Mouse (Mus musculus): ENCODE measurements around the gene Maz.

Maz gene

GRCm38 (mm10) chr7:127021563-127022527 is 5.0 kb downstream of the Maz start:
- no peak for DNase-seq (ENCODE audit: low read depth, low spot score)

- DNase-seq (ENCODE audit: low read depth, low spot score) = no peak
Measured at GRCm38 (mm10) chr7:127020901-127021562, 5.8 kb downstream of the Maz start, which contains the start of the genes Gm42742 and Prrt2. Gm42742 (minus strand) TSS chr7:127021097. Prrt2 (minus strand) TSS chr7:127021211.

- DNase-seq (ENCODE audit: low read depth, low spot score) = no peak
Measured at GRCm38 (mm10) chr7:127020491-127020890, 6.3 kb downstream of the Maz start.

DNA sequence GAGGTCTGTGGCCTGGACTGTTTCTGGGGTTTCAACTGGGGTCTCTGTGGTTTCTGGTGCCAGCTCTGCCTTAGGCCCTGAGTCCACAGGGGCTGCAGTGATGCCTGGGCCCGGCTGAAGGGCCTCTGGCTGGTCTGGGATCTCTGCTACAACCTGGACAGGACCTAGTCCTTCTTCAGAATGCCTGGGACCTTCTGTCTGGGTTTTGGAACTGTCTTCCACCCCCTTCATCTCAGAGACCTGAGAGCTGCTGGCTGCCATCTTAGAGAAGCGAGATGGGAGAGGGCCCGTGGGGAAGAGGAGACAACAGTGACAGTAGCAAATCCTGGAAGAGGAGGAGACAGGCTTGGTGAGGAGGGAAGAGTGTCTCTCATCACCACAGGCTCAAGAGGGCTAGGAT is 6.8 kb downstream of the Maz start:
- DNase-seq (ENCODE audit: low read depth, low spot score) = no peak

DNA sequence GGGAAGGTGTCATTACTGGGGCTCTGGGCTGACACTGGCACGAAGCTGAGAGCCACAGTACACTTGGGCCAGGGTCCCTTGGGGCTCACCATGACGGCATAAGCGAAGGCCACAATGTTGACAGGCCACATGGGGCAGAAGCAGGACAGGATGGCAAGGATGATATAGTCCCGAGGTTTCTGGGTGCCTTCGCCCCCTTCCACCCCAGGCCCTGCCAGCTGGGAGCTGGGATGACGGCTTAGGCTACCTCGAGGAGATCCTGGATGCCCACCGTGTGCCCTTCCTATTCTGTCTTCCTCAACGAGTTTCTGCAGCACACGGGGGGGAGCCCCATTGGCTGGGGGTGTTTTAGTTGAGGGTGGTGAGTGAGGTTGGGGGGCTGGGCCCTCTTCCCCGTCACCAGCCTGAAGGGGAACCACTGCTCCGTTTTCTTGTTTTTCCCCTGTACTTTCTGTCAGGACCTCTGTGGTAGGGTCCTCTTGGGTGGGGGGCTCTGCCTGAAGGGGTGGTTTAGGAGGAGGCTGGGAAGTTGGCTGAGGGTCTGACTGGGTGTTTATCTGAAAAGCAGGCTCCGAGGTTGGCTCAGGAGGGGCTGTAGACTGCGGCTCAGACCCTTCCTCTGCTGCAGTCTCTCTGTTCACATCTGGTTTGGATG is 7.4 kb downstream of the Maz start:
- DNase-seq (ENCODE audit: low read depth, low spot score) = no peak

- no peak for DNase-seq (ENCODE audit: low read depth, low spot score)
Measured at GRCm38 (mm10) chr7:127018416-127019305, 8.2 kb downstream of the Maz start.

GRCm38 (mm10) chr7:127017950-127018345 is 8.9 kb downstream of the Maz start:
- no peak for DNase-seq (ENCODE audit: low read depth, low spot score)

DNA sequence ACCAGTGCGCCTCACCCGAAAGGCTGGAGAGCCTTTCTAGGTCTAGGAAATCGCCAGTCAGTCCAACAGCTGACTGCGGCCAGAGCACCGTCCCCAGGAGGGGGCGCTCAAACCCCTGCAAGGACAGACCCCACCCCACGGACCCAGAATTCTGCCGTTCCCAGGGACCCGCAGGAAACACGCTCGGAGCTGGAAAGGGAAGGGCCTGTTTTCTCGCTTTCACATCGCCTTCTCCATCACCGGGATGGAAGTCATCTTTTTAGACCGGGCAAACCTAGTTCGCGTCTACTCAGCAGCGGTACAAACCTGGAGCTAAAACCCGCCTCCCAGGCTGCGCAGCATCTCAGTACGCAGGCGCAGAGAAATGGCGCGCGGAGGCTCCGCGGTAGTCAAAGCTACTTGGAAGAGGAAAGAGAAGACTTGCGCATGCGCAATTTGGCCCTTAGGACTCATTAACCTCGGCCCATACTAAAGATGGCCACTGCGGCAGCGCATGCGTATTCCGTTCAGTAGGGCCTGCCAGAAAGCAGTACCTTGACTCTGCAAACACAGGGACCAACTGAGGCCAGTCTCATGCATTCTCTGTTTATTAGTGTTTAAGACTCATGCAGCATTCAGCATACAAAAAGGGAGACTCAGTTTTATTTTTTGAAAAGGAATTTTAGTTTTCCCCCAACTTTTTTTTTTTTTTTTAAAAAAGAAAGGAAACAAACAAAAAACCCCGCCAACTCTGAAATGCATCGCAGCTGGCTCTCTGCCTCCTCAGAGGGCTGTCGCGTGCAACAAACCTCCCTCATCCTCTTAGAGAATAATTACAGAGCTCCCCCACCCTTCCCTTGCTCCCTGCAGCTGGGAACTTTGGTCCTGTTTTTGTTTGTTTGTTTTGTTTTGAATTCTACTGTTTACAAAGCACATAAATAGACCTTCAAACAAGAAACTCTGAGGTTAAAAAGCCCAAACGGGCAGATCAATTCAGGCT is 9.6 kb downstream of the Maz start, which contains the start of gene Pagr1a:
Gene Pagr1a (minus strand): TSS at position 382 of the 979 bp plus-strand sequence.
- DNase-seq (ENCODE audit: low read depth, low spot score) = peak; percentile 98

DNA sequence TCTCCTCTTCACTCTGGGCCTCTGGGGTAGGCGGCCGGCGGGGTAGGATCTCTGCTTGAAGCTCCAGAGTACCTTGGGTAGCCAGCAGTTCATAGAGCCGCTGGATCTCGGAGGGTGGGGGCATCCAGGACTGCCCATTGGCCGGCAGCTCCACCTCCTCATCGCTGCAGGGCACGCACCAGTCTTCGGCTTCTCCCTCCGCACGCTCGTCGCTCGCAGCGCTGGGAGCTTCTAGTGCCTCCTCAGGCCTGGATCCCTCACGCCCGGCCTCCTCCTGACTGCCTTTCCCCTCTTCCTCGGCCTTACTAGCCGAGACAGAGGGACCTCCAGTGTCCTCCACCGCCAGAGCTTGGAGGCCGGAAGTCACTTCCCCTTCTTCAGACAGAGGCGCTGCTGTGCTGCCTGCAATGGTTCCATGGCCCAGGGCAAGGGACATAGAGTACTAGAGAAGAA is 10.3 kb downstream of the Maz start:
- DNase-seq (ENCODE audit: low read depth, low spot score) = no peak

GRCm38 (mm10) chr7:127016481-127016485 is 10.6 kb downstream of the Maz start, which contains the start of gene Pagr1b:
Pagr1b (minus strand) TSS chr7:127016484.
- DNase-seq (ENCODE audit: low read depth, low spot score) = no peak

GRCm38 (mm10) chr7:127016081-127016480 is 10.8 kb downstream of the Maz start:
- no peak for DNase-seq (ENCODE audit: low read depth, low spot score)

GRCm38 (mm10) chr7:127014993-127015392 is 11.8 kb downstream of the Maz start:
- no peak for DNase-seq (ENCODE audit: low read depth, low spot score)

GRCm38 (mm10) chr7:127014320-127014719 is 12.5 kb downstream of the Maz start, which contains the start of gene Mvp:
Mvp (minus strand) TSS chr7:127014621.
- no peak for DNase-seq (ENCODE audit: low read depth, low spot score)

DNA sequence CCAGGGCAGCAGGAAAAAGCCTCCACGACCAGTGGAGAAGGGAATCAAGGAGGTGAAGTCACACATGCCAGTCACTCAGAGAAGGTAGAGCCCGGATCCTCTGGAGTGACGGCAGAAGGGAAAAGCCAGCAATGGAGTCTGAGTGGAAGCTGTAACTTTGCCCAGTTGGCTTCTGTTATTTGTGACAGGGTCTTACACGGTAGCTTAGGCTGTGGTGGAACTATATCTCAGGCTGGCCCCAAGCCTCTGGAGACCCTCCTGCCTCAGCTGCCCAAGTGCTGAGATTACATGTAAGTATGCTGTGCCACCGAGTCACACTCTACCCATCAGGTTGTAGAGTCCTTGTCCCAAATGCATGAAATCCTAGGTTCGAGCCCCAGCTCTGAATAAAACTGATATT is 13.5 kb downstream of the Maz start:
- DNase-seq (ENCODE audit: low read depth, low spot score) = no peak

DNA sequence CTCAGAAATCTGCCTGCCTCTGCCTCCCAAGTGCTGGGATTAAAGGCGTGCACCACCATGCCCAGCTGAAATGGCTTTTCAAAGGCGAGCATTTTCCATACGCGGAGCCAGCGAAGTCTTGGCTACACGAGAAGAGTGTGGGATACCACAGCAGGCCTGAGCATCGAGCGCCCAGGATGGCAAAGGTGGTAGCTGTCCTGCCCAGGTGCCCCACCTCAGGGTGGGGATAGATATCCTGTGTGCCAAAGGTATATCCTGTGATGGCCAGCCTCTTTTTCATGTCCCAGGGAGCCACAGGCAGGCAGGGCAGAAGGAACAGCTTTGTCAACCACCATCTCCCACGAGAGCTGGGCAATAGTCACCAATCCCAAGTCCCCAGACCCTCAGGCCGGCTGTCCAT is 14.0 kb downstream of the Maz start:
- DNase-seq (ENCODE audit: low read depth, low spot score) = no peak

DNA sequence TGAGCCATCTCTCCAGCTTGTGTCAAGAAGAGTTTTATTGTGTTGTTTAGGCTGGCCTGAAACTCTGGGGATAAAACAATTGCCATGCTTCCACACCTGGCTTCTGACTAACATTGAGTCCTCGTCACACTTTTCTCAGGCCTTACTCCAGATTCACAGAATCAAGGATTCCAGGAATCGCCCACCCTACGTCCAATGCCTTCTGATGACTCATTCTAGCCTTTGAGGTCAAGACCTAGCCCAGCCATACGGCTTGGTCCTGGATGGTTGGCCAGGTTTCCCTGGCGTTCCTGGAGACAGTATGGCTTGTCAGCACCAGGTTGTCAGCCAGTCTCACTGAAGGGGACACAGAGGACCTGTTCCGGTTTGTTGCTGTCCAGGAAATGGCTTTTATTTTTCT is 14.5 kb downstream of the Maz start:
- DNase-seq (ENCODE audit: low read depth, low spot score) = no peak

GRCm38 (mm10) chr7:127011717-127012116 is 15.1 kb downstream of the Maz start:
- no peak for DNase-seq (ENCODE audit: low read depth, low spot score)

DNA sequence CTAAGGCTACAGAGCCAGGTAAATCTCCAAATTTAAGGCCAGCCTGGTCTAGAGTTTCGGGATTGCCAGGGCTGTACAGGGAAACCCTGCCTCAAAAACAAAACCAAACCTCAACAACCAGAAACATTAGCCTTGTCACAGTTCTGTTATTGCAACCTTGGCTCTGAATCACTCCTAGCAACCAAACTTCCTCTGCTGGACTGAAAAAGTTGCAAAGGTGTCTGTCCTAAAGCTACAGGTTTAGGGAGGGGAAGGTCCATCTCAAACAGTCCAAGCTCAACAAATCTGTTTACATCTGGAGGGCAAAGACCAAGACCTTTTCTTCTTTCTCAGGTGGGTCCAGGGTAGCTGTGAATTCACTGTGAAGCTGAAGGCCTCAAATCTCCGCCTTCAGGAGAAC is 15.8 kb downstream of the Maz start:
- DNase-seq (ENCODE audit: low read depth, low spot score) = no peak

DNA sequence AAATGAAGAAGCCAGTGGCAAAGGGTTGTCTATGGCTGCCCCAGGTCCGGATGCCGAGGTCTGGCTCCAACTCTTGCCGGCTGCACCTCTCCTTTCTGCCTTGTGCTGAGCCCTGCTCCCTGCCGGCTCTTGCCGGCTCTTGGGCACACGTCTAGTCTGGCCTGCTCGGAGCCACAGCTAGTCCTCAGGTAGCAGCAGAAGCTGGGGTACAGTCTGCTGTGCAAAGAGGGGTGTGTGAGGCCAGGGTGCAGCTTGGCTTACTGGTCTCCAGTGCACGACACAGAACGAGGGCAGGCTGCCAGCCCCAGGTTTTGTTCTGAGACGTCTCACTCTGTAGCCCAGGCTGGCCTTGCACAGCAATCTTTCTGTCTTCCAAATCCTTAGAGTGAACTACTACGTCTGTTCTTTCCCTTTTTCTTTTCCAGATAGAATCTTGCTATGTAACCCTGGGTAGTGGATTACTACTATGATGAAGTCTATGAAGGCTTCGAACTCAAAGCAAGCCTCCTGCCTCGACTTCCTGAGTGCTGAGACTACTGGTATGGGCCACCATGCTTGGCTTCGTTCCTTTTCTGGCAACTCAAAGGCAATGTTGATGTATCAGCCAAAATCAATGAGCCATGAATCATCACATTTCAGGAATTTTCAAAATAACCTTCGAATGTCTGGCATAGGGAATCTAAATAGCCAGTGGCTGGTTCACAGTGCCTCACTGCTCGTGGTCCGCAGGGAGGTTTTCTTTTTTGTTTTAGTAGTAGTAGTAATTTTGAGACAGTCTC is 17.3 kb downstream of the Maz start:
- DNase-seq (ENCODE audit: low read depth, low spot score) = no peak

Measured in brain, embryonic 18.5 days (tissue).